In genomic region chr14:76487609-76488008, GRCm38 (mm10) we compare ENCODE assay signal across 15 mouse cellular contexts.
DNase-seq lines count a peak whose midpoint lies in the region; ATAC-seq lines count a peak whose summit lies in the region.
"Had no signal": no experiment of that assay in that cellular context is flagged by ENCODE, and none has a peak within 500 bp of the region (broad histone marks: within the 10 kb centered on the region; RNA-seq: fewer than 3 reads in every experiment).

No protein-coding gene starts in this region.

- H3K4me3 ChIP-seq in hindbrain, embryonic 12.5 days = no peak overlapping the region
- H3K4me3 ChIP-seq in hindbrain, embryonic 11.5 days (ENCODE audit: low read depth, low read length) = no peak overlapping the region
- no peak overlapping the region for H3K4me3 ChIP-seq in midbrain, embryonic 10.5 days
- H3K4me3 ChIP-seq in midbrain, embryonic 15.5 days = no peak overlapping the region
- H3K4me3 ChIP-seq in embryonic facial prominence, embryonic 12.5 days = no peak overlapping the region
- no peak overlapping the region for H3K4me3 ChIP-seq in limb, embryonic 12.5 days (replicated peaks)
- H3K4me3 ChIP-seq: forebrain, embryonic 15.5 days; heart, embryonic 13.5 days; layer of hippocampus, adult 2 months; stomach, embryonic 15.5 days had no signal

- no peak overlapping the region for H3K9ac ChIP-seq in hindbrain, embryonic 12.5 days
- H3K9ac ChIP-seq in hindbrain, embryonic 11.5 days (ENCODE audit: low read depth, low read length) = no peak overlapping the region
- no peak overlapping the region for H3K9ac ChIP-seq in midbrain, embryonic 15.5 days
- no peak overlapping the region for H3K9ac ChIP-seq in embryonic facial prominence, embryonic 12.5 days
- H3K9ac ChIP-seq in limb, embryonic 12.5 days (replicated peaks) = 0 out of 2 replicates have a peak overlapping the region, but pooled peaks have one; percentile 23
- H3K9ac ChIP-seq: forebrain, embryonic 15.5 days; stomach, embryonic 15.5 days had no signal

- H3K9me3 ChIP-seq in hindbrain, embryonic 12.5 days (replicated peaks) = no peaks in the 10 kb centered on the region
- H3K9me3 ChIP-seq in hindbrain, embryonic 11.5 days (ENCODE audit: control insufficient read depth, low read length) = no peaks in the 10 kb centered on the region
- no peaks in the 10 kb centered on the region for H3K9me3 ChIP-seq in midbrain, embryonic 10.5 days (replicated peaks)
- no peaks in the 10 kb centered on the region for H3K9me3 ChIP-seq in midbrain, embryonic 15.5 days
- H3K9me3 ChIP-seq in embryonic facial prominence, embryonic 12.5 days = no peaks in the 10 kb centered on the region
- no peaks in the 10 kb centered on the region for H3K9me3 ChIP-seq in limb, embryonic 12.5 days
- H3K9me3 ChIP-seq: forebrain, embryonic 15.5 days; heart, embryonic 13.5 days; stomach, embryonic 15.5 days had no signal

- 0 out of 2 replicates have a peak overlapping the region, but pooled peaks have one; percentile 12 for H3K27ac ChIP-seq in hindbrain, embryonic 12.5 days
- H3K27ac ChIP-seq in hindbrain, embryonic 11.5 days (ENCODE audit: low read depth, low read length) = no peak overlapping the region
- peak overlapping the region; percentile 70; the same call in 1 of the 2 replicates for H3K27ac ChIP-seq in midbrain, embryonic 10.5 days (replicated peaks)
- no peak overlapping the region for H3K27ac ChIP-seq in midbrain, embryonic 15.5 days
- H3K27ac ChIP-seq in embryonic facial prominence, embryonic 12.5 days = peak overlapping the region; percentile 80
- peak overlapping the region; percentile 91 for H3K27ac ChIP-seq in limb, embryonic 12.5 days
- H3K27ac ChIP-seq: stomach, embryonic 15.5 days had no signal

- no peak overlapping the region for H3K4me2 ChIP-seq in hindbrain, embryonic 12.5 days (replicated peaks)
- H3K4me2 ChIP-seq in hindbrain, embryonic 11.5 days (replicated peaks; ENCODE audit: low read depth, low read length) = no peak overlapping the region
- no peak overlapping the region for H3K4me2 ChIP-seq in midbrain, embryonic 15.5 days
- no peak overlapping the region for H3K4me2 ChIP-seq in embryonic facial prominence, embryonic 12.5 days (replicated peaks)
- 0 out of 2 replicates have a peak overlapping the region, but pooled peaks have one; percentile 5 for H3K4me2 ChIP-seq in limb, embryonic 12.5 days
- H3K4me2 ChIP-seq: forebrain, embryonic 15.5 days; heart, embryonic 13.5 days; stomach, embryonic 15.5 days had no signal

- H3K36me3 ChIP-seq in hindbrain, embryonic 12.5 days = no peaks in the 10 kb centered on the region
- H3K36me3 ChIP-seq in hindbrain, embryonic 11.5 days (ENCODE audit: control insufficient read depth, insufficient read depth, low read length) = no peaks in the 10 kb centered on the region
- peaks cover 8% of the 10 kb centered on the region; the same call in 1 of the 2 replicates for H3K36me3 ChIP-seq in midbrain, embryonic 10.5 days
- no peaks in the 10 kb centered on the region for H3K36me3 ChIP-seq in midbrain, embryonic 15.5 days (replicated peaks)
- no peaks in the 10 kb centered on the region for H3K36me3 ChIP-seq in embryonic facial prominence, embryonic 12.5 days
- H3K36me3 ChIP-seq in limb, embryonic 12.5 days = no peaks in the 10 kb centered on the region
- H3K36me3 ChIP-seq: forebrain, embryonic 15.5 days; heart, embryonic 13.5 days; stomach, embryonic 15.5 days had no signal

- no peaks in the 10 kb centered on the region for H3K27me3 ChIP-seq in hindbrain, embryonic 12.5 days
- no peaks in the 10 kb centered on the region for H3K27me3 ChIP-seq in hindbrain, embryonic 11.5 days (ENCODE audit: control insufficient read depth, insufficient read depth, low read length)
- no peaks in the 10 kb centered on the region for H3K27me3 ChIP-seq in midbrain, embryonic 10.5 days (ENCODE audit: low read depth, poor library complexity, severe bottlenecking)
- H3K27me3 ChIP-seq in midbrain, embryonic 15.5 days (replicated peaks) = no peaks in the 10 kb centered on the region
- no peaks in the 10 kb centered on the region for H3K27me3 ChIP-seq in embryonic facial prominence, embryonic 12.5 days
- H3K27me3 ChIP-seq in limb, embryonic 12.5 days = no peaks in the 10 kb centered on the region
- H3K27me3 ChIP-seq: forebrain, embryonic 15.5 days; heart, embryonic 13.5 days; stomach, embryonic 15.5 days had no signal

- H3K4me1 ChIP-seq in hindbrain, embryonic 12.5 days = peaks cover 11% of the 10 kb centered on the region
- H3K4me1 ChIP-seq in hindbrain, embryonic 11.5 days (replicated peaks; ENCODE audit: control insufficient read depth, insufficient read depth, low read length) = no peaks in the 10 kb centered on the region
- peaks cover 11% of the 10 kb centered on the region for H3K4me1 ChIP-seq in midbrain, embryonic 10.5 days
- peaks cover 11% of the 10 kb centered on the region for H3K4me1 ChIP-seq in midbrain, embryonic 15.5 days
- peaks cover 19% of the 10 kb centered on the region for H3K4me1 ChIP-seq in embryonic facial prominence, embryonic 12.5 days
- peaks cover 24% of the 10 kb centered on the region for H3K4me1 ChIP-seq in limb, embryonic 12.5 days (replicated peaks)
- H3K4me1 ChIP-seq: stomach, embryonic 15.5 days had no signal

- no peak for DNase-seq in hindbrain, embryonic 11.5 days (ENCODE audit: low spot score)
- no peak for DNase-seq in midbrain, embryonic 10.5 days (ENCODE audit: low spot score)
- no peak for DNase-seq in cerebellum, postnatal 36 days
- DNase-seq in cerebellum, adult 11-12 months = no peak
- DNase-seq: B cell, adult 2 months; cerebellum, adult 2 months; lung, postnatal 10 days had no signal

- 85% methylated on average over 16 of the region's 16 CpGs for WGBS in hindbrain, embryonic 12.5 days
- WGBS in hindbrain, embryonic 11.5 days = 88% methylated on average over 16 of the region's 16 CpGs
- WGBS in midbrain, embryonic 10.5 days = 91% methylated on average over 16 of the region's 16 CpGs
- WGBS in midbrain, embryonic 15.5 days = 92% methylated on average over 16 of the region's 16 CpGs
- WGBS in embryonic facial prominence, embryonic 12.5 days = 78% methylated on average over 16 of the region's 16 CpGs
- WGBS in limb, embryonic 12.5 days = 76% methylated on average over 16 of the region's 16 CpGs

- no peak for ATAC-seq in hindbrain, embryonic 12.5 days (ENCODE audit: low FRiP score)
- no peak for ATAC-seq in hindbrain, embryonic 11.5 days (ENCODE audit: low FRiP score)
- ATAC-seq in midbrain, embryonic 15.5 days (replicated peaks) = no peak
- ATAC-seq in embryonic facial prominence, embryonic 12.5 days (ENCODE audit: insufficient number of reproducible peaks, insufficient read depth, low FRiP score, low TSS enrichment) = no peak
- ATAC-seq in limb, embryonic 12.5 days (ENCODE audit: insufficient number of reproducible peaks, insufficient read depth, low FRiP score, low TSS enrichment, low read depth) = no peak
- ATAC-seq: forebrain, embryonic 15.5 days had no signal

Comparison
In these comparisons a context has a peak if more than half of its experiments do, and no peak if none do; other contexts are left out.
1. H3K27ac ChIP-seq: peak in hindbrain, embryonic 12.5 days (single experiment), midbrain, embryonic 10.5 days (single experiment), embryonic facial prominence, embryonic 12.5 days (single experiment) and limb, embryonic 12.5 days (single experiment); none in hindbrain, embryonic 11.5 days (single experiment) and midbrain, embryonic 15.5 days (single experiment).